Mouse (Mus musculus) layer of hippocampus, adult 8-10 months (tissue): ENCODE data around the gene Rasip1. TPM values are rescaled to one million over a fixed set of nuclear protein-coding genes. Genes with fewer than 3 reads are reported as not detected.
A peak's percentile ranks its signal among the peaks of the same experiment; 100 is the strongest.
"Not testable (repeated sequence)": the region's sequence is repeated elsewhere in the genome, so short reads cannot be mapped to it uniquely, and the experiment has no call there.

Experiments
- DNase-seq, 2 experiments: peaks; one replicate each; pipeline ENCODE4 v3.0.0; 2022; ENCODE audit warnings: low spot score in 2 of 2
- total RNA-seq, 4 experiments: library from RNA; stranded (reverse); gene quantifications; 2 replicates each; pipeline ENCODE4 v1.2.4; 2022

Rasip1 gene
- total RNA-seq, 4 experiments from 2014 or later = 5.8 to 7.5 (median 6.6) TPM

DNA sequence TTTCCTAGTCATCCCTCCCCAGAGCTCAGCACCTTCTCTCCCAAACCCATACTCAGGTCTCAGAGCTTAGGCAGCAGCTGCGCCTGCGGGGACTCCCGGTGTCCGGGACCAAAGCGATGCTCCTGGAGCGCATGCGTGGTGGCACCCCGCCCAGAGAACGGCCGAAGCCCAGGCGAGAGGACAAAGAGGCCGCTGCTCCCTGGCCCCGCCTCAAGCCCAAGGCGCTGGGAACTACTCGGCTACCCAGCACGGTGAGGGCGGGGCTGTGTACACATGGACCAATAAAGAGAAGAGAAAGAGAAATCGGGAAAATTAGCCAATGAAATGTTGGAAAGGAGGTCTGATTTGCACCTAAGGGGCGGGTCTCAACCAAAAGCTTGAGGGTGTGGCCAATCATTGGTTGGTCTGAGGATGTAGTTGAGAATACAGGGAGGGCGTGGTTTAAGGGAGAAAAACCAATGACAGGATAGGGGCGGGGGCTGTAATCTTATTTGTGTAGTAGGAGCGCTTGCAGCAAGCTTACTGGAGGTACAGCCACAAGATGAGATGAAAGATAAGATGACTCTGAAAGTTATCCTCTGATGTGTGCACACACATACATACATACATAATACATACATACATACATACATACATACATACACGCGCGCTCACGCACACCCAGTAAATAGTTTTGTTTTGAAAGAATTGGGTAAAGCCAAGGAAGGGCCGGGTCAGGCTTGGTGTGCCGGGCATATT is 16.3 kb downstream of the Rasip1 start:
- DNase-seq = peak; percentile 90 to 94

DNA sequence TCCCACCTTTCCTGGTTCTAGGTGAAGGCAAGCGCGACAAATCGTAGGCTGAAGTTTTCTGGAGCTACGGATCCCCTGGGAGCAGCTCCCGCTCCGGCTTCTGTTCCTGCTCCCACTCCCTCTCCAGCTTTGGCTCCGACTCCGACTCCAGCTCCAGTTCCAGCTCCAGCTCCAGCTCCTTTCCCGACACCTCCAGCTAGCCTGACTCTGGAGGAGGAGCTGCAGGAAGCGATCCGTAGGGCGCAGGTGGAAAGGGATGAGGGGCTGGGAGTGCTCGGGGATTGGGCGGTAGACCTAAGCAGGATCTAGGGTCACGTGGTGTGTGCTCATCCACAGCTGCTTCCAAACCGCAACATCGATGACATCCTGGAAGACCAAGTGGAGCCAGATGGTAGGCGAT is 16.9 kb downstream of the Rasip1 start:
- peak; percentile 64 to 72 for DNase-seq

DNA sequence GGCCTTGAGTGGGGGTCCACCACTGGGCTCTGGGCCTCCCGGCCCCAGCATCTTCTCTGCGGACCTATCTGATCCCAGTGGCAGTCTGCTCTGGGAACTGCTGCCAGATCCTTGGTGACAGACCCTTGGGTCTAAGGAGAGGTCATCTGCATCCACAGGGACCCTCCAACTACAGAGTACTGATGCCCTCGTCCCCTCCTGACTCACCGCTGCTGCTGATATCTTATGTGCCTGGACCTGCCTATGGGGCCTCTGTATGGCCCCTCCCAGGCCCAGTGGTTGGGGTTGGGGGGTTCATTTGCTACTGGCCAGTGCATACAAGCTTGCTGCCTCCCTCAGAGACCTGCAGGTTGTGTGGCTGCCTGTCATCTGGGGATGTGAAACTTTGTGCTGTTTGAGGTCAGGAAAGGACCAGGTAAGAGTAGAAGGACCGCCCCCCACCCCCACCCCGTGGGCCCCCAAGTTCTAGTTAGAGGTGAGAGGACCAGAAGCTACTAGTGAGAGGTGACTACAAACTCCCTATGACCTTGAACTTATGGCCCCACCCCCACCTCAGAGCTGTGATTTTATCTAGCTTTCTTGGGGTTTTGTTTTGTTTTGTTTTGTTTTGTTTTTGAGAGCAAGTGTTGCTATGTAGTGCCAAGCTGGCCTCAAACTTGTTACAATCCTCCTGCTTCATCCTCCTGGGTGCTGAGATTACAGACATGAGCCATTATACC is 17.7 kb downstream of the Rasip1 start:
- no peak for DNase-seq

DNA sequence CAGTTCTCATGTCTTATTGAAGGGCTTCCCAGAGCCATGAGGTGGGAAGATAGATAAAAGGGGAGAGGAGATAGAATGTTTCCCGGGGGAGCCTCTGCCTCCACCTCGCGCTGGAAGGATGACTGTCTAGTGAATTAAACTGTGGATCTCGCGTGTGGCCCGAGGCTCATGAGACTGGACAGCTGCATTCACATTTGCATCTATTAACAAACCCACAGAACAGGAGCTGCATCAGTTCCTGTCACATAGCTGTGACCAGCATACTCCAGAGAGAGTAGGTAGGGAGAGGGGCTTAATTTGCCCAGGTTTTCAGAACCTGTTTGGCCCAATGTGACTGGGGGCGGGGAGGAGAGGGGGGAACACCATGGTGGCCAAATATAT is 18.3 kb downstream of the Rasip1 start:
- DNase-seq = no peak

DNA sequence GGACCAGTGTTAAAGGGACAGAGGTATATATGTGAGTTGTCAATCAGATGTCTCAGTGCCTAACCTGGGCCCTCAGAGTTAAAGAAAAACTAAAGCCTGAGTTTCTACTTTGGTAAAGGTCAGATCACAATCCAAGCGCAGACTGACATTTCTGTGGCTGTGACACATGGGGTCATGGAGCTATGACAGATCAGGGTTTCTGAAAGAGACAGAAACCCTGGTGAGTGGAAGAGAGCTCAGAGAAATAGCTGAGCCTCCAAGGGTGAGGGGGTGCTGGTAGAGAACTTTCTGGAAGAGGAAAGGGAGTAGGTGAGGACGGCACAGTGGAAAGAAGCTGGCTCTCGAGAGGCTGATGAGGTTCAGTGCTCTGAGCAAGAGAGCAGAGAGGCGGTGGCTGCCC is 19.4 kb downstream of the Rasip1 start:
- no peak for DNase-seq

DNA sequence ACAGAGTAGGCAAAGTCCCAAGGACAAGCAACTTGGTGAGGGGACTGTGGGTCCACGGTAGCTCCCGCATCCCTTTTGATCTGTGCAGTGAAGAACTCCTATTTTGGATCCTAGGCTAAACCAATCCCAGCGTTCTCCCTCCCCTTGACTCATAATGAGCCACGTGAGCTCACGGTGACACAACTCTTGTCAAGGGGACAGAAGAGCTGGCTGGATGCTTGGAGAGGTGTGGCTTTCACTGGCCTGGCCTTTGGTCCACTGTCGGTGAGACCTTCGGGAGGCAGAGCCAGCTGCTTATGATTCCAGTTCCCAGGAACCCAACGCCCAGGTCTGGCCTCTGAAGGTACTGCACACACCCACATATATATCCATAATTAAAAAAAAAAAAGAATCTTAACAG is 22.1 kb downstream of the Rasip1 start:
- DNase-seq = no peak

DNA sequence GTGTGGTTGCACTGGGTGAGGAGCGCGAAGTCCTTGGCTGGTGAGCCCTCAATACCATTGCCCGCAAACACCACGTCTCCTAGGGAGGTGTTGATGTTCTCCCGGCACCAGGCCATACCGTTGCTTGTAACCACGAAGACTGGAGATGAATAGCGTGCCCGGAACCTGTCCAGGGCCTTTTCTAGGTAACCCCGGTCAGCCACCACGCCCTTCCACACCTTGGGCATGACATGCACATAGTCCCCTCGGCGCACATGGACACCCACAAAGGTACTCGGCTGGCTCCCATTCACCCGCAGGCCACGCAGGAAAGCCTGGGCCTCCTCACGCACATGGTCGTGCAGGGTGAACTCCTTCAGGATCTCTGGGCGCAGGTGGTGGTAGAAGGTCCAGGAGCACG is 23.2 kb downstream of the Rasip1 start:
- DNase-seq = not testable (repeated sequence)

DNA sequence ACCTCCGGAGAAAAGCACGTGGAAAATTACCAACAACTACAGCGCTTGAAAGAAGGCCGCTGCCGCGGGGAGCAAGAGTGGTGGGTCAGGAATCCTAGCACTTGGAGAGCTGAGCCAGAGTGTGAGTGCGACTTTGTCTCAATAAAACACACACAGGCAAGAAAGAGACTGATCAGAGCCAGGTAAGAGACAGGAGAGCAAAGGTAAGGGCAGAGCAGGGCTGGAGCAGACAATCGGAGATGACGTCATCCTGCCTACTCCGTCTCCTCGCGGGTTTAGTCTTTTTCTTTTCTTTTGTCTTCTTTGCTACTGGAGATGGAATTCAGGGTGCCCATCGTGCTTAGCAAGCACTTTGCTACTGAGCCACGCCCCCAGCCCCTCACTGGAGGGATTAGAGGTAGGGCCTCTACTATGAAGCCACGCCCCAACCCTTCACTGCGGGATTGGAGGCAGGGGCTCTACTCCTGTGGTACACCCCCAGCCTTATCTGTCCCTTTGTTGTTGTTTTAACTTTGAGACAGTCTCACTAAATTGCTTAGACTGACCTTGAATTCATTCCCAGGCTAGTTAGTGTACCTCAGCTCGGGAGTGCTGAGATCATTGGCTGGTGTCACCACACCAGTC is 27.2 kb downstream of the Rasip1 start:
- no peak for DNase-seq

DNA sequence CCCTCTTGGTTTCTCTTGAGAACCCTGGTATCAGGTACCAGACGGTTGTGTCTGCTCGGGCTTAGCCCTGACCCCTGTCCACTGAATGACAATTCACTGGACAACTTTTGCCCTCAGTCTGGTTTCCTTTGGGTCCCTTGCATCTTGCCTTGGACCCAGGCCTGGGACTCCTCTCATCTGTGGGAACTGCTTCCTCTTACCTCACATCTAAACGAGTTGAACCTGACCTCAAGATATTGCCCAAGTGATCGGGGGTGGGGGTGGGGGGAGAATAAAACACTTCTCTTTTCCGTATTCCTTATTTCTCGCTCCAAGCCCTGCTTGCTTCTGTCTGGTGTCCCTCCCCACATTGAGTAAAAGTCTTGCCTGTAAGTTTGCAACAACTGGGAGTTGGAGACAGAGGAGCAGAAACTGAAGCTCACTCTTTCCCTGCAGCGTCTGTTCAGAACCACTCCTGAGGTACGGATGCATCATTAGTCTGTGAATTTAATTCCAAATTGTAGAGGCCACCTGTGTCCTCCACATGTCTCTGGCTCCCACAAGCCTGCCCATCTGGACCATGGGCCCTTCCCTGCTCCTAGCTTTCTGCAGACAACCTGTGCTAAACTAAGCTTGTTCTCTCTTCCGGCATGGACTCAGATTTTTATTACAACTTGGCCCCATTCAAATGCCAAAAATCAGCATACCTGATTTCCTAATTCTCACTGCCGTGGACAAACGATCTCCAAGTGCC is 33.6 kb downstream of the Rasip1 start:
- no peak for DNase-seq

DNA sequence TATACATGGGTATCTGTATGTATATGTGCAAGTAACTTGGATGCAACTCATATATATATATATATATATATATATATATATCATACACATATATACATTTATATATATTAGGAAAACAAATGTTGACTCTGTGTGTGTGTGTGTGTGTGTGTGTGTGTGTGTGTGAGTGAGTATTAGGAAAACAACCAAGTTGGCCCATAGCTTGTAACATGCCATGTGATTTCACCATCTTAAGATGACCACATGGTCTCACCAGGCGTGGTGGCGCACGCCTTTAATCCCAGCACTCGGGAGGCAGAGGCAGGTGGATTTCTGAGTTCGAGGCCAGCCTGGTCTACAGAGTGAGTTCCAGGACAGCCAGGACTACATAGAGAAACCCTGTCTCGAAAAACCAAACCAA is 34.4 kb downstream of the Rasip1 start:
- not testable (repeated sequence) for DNase-seq

DNA sequence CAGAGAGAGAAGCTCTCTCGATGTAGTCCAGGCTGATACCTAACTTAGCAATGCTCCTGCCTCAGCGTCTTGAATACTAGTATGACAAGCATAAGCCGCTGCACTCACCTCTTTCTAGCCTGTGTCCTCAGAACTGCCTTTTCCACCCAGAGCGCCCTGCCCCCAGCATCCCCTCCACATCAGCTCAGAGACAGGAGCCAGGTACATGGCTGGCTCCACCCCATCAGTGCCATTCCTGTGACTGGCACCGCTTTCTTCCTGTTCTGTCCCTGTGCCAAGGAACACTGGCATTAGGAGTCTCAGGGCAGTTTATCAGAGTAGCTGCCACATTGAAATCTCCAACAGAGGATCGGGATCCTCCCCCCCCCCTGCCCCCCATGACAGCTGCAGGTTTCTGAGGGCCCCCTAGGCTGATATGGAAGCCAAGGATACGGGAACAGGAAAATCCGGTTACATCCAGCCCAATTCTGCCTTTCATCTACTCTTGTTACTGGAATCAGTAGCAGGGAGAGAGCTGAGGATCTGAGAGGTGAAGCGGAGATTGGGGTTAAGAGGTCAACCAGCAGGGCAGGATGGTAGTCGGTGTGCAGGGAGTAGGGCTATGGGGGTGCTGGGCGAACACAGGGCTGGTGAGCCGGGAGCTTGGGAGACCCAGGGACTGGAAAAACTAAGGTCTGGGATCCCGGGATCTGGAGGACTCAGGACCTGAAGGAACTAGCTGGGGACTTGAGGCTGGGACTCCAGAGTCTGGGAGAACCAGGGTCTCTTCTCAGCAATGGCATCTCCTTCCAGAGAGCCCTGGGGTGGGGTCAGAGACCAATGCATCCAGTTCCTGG is 38.2 kb downstream of the Rasip1 start:
- no peak for DNase-seq

DNA sequence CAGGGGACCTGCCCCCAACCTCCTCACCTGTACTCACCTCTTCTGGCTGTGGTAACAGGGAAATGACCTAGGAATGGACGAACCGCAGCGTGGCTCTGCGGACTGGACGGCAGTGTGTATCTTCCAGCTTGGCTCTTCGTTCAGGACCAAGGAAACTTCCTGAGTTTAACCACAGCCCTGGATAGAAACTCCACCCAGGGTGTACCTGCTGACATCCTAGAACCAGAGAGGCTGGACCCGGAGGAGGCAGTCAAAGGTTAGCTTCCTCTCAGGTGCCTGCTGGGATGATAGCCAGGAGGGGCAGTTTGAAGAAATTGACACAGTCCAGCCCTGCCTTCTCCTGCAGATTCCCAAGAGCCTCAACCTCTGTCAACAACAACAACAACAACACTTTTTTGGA is 38.9 kb downstream of the Rasip1 start, which contains the start of gene Fut2:
Fut2 (minus strand) TSS at position 234 of the 400 bp plus-strand sequence.
- no peak for DNase-seq

DNA sequence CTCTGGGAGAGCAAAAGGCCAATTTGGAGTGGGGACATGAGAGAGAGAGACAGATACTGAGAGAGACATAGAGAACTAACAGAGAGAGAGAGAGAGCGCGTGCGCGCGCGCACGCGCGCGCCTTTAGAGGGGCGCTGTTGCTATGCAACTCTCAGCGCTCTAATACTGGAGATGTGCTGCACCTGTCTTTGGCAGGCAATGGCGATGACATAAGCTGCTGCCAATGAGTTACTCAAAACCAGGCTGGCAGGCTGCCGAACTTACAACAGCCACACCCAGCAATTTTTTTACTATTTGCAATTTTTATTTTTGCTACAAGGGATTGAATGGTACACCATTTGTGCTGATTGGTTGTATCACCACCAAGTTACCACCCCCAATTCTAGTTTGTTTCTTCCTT is 40.5 kb downstream of the Rasip1 start:
- DNase-seq = peak in 1 of 2 experiments; percentile 55

DNA sequence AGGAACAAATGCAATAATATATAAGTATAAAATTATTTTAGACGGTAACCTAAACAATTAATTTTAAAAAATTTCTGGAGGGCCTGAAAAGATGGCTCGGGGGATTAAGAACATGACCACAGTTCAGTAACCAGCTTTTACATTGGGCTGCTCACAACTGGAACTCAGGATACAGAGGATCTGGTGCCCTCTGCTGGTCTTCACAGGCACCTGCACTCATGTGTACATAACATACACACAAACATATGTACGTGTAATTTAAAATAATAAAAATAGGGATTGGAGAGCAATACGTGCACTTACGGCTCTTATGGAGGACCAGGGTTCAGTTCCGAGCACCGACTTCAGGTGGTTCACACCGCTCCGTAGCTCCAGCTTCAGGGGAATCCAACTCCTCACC is 41.6 kb downstream of the Rasip1 start:
- DNase-seq = no peak

DNA sequence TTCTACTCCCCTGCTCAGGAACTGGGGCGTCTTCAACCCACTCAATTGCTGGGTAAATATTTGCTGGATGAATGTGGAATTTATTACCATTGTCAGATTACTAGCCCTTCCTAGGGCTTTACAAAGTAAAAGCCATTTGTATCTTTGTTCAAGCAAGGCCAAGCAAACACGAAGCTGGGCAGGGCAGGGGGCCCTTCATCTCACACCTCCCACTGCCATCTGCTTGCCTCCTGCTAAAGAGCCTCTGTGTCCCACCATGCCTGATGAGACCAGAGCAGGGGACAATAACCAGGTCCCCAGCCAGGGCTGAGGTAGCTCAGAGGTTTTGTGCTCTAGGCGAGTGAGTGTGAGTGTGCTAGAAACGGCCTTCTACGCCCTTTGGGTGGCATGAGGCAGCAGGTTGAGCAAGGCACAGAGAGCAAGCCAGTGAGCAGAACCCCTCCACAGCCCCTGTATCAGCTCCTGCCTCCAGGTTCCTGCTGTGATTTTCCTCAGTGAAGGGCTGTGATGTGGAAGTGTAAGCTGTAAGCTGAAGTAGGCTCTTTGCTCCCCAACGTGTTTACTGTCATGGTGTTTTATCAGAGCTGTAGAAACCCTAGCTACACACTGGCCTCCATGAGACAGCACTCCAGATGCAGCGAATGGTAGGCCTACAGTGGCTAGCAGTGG is 50.5 kb downstream of the Rasip1 start:
- no peak for DNase-seq

DNA sequence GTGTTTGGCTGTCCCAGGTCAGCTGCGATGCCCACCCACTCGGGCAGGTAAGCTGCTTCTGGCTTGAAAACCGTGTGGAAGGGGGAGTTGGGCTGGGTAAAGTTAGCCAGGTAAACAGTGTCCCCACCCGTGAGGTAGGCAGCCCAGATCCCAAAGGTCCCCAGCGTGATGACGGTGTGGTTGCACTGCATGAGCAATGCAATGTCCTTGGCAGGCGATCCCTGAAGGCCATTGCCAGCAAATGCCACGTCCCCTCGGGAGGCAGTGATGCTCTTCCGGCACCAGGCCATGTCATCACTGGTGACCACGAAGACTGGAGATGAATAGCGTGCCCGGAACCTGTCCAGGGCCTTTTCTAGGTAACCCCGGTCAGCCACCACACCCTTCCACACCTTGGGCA is 51.2 kb downstream of the Rasip1 start:
- DNase-seq = no peak

DNA sequence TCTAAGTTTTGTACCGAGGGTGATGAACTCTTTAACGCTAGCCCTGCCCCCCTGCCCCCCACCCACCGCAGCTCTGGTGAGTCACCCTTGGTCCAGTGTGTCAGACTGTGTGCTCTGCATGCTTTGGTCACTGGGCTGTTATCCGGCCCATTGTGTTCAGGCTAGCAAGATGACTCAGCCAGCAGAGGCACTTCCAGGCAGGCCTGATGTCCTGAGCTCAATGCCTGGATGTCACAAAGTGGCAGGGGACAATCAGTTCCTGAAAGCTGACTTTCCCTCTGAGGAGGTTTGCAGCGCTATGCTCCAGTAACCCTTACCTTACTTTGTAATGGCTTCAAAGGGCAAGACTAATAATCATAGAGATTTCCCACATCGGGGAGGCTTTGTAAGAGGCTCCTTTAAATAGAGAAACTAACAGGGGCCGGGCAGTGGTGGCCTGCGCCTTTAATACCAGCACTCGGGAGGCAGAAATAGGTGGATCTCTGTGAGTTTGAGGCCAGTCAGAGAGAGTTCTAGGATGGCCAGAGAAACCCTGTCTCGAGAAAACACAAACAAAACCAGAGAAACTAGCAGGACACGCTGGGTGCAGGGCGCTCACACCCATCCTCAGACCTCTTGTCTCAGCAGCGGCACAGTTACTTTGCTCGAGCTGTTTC is 52.8 kb downstream of the Rasip1 start:
- DNase-seq = no peak

DNA sequence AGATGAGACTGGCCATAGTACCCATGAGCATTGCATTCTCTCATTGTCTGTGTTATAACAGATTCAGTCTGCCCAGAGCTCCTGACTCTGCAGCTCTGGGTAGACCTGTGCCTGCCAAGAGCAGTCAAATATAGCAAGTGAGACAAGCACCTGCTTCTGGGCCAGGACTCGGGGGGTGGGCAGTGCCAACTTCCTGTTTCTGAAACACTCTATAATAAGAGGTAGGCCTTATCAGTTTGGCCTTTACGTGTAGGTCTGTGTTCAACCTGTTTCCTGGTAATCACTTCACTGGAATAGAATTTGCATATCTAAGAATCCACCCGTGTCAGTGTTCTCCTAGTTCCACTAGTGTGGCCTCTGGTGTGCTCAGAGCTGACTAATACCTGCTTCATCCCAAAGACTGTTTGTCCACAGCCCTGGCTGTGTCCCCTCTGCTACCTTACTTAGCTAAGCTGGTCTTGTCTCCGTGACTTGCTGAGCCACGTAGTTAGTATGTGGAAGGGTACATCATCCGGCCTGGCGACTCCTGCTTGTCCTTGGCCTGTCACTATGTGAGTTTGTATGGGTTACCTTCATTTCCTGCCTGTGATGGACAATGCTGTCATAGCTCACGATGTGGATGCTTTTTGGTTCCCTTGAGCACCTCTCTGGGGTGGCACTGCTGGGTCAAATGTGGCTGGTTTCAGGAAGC is 53.9 kb downstream of the Rasip1 start:
- no peak for DNase-seq
